Mouse (Mus musculus) cerebellum, adult 2 months (tissue): Measurements from ENCODE around the gene Vstm2l. TPM values are rescaled to one million over a fixed set of nuclear protein-coding genes. Genes with fewer than 3 reads are reported as not detected.

Experiments
- DNase-seq, 2 experiments: peaks; one replicate each; pipeline ENCODE4 v3.0.0; 2021
- H3K27ac ChIP-seq: fragments of 200-500 bp; 2 replicates; pipeline ENCODE4 v1.5.1; 2012; ENCODE audit warnings: low read length, control low read depth, inconsistent platforms; ENCODE audit not compliant: insufficient read depth
- H3K27me3 ChIP-seq: fragments of 200-500 bp; 2 replicates; pipeline ENCODE4 v1.6.1; 2012; ENCODE audit warnings: inconsistent platforms, mild to moderate bottlenecking, low read length, moderate library complexity; ENCODE audit not compliant: control insufficient read depth, insufficient read depth
- H3K4me1 ChIP-seq: fragments of 200-500 bp; 2 replicates; pipeline ENCODE4 v1.6.1; 2011; ENCODE audit warnings: low read length; ENCODE audit not compliant: control insufficient read depth, insufficient read depth
- H3K4me3 ChIP-seq: fragments of 200-500 bp; replicated peaks from 2 replicates; pipeline ENCODE3; 2011; ENCODE audit warnings: mild to moderate bottlenecking, low read depth, low read length, control low read depth; ENCODE audit not compliant: insufficient read depth
- CTCF ChIP-seq: fragments of 200-500 bp; IDR thresholded peaks from 2 replicates; pipeline ENCODE4 v1.5.1; 2011; ENCODE audit warnings: low read depth, mild to moderate bottlenecking, control low read depth, low read length, moderate library complexity, borderline replicate concordance; ENCODE audit not compliant: insufficient read depth
- POLR2A ChIP-seq: fragments of 200-500 bp; IDR thresholded peaks from 2 replicates; pipeline ENCODE4 v1.6.1; 2011; ENCODE audit warnings: low read length, control low read depth, borderline replicate concordance; ENCODE audit not compliant: insufficient read depth
- WGBS: fragments of 180-500 bp; shearing (Covaris S2); methylation state at CpG from one replicate; pipeline ENCODE4 v1.1.7; 2018; 5-methylcytosine and 5-hydroxymethylcytosine counted together
- polyA plus RNA-seq: library from polyadenylated mRNA; depleted of rRNA; stranded (reverse); fragments of >200 nt; gene quantifications from 2 replicates; pipeline ENCODE4 v1.2.3, GENCODE M21; 2012; rRNA removed

Vstm2l gene
- 46.0 and 50.0 TPM in 2 replicates for polyA plus RNA-seq

- WGBS: 1% methylated on average over 60 of the region's 62 CpGs
- Histone ChIP-seq H3K4me1 (no peaks in the 10 kb centered on the region), H3K4me3 (peak within 1 kb of the TSS; percentile 50), H3K27ac (no peak within 1 kb of the TSS), H3K27me3 (no peaks in the 10 kb centered on the region)
- TF ChIP-seq CTCF: no peak
- TF ChIP-seq POLR2A: no peak
- peak; percentile 52 to 59 for DNase-seq
Observed at GRCm38 (mm10) chr2:157914105-157914764, at the start of gene Vstm2l. TSS of gene Vstm2l (plus strand) at chr2:157914653.

- Histone ChIP-seq H3K27ac (no peak overlapping the region), H3K4me3 (no peak overlapping the region), H3K27me3 (no peaks in the 10 kb centered on the region), H3K4me1 (no peaks in the 10 kb centered on the region)
- WGBS: 97% methylated on average over 3 of the region's 3 CpGs
- DNase-seq: no peak
- TF ChIP-seq CTCF (no peak), POLR2A (no peak)
Observed at GRCm38 (mm10) chr2:157867126-157867525, 47.3 kb upstream of the Vstm2l start.

- TF ChIP-seq POLR2A: no peak
- DNase-seq: peak in 1 of 2 experiments; percentile 45
- Histone ChIP-seq H3K27ac (no peak overlapping the region), H3K27me3 (no peaks in the 10 kb centered on the region), H3K4me1 (peaks cover 6% of the 10 kb centered on the region), H3K4me3 (no peak overlapping the region)
- WGBS: 61% methylated on average over 6 of the region's 6 CpGs
Observed at GRCm38 (mm10) chr2:157870247-157870646, 44.2 kb upstream of the Vstm2l start.

GRCm38 (mm10) chr2:157873223-157873622, 41.2 kb upstream of the Vstm2l start:
- WGBS: 21% methylated on average over 6 of the region's 6 CpGs
- Histone ChIP-seq H3K4me3 (no peak overlapping the region), H3K27ac (no peak overlapping the region), H3K4me1 (peaks cover 6% of the 10 kb centered on the region), H3K27me3 (no peaks in the 10 kb centered on the region)
- TF ChIP-seq CTCF: no peak
- no peak for TF ChIP-seq POLR2A
- DNase-seq: peak in 1 of 2 experiments; percentile 49

- H3K4me3 ChIP-seq: no peak overlapping the region
- peak in 1 of 2 experiments; percentile 28 for DNase-seq
- WGBS: 34% methylated on average over 1 of the region's 1 CpGs
- no peaks in the 10 kb centered on the region for H3K27me3 ChIP-seq
- H3K4me1 ChIP-seq: peaks cover 6% of the 10 kb centered on the region
- no peak for TF ChIP-seq POLR2A
- TF ChIP-seq CTCF: no peak
- no peak overlapping the region for H3K27ac ChIP-seq
Observed at GRCm38 (mm10) chr2:157873691-157874090, 40.8 kb upstream of the Vstm2l start.

- Histone ChIP-seq H3K27ac (no peak overlapping the region), H3K27me3 (no peaks in the 10 kb centered on the region), H3K4me1 (peaks cover 6% of the 10 kb centered on the region), H3K4me3 (no peak overlapping the region)
- 89% methylated on average over 8 of the region's 8 CpGs for WGBS
- no peak for DNase-seq
- TF ChIP-seq CTCF (no peak), POLR2A (no peak)
Observed at GRCm38 (mm10) chr2:157875111-157875510, 39.3 kb upstream of the Vstm2l start.

GRCm38 (mm10) chr2:157877394-157877793, 37.1 kb upstream of the Vstm2l start:
- H3K27ac ChIP-seq: no peak overlapping the region
- DNase-seq: no peak
- H3K27me3 ChIP-seq: no peaks in the 10 kb centered on the region
- WGBS: 93% methylated on average over 3 of the region's 3 CpGs
- H3K4me1 ChIP-seq: peaks cover 6% of the 10 kb centered on the region
- no peak overlapping the region for H3K4me3 ChIP-seq
- TF ChIP-seq CTCF (no peak), POLR2A (no peak)

GRCm38 (mm10) chr2:157877967-157878366, 36.5 kb upstream of the Vstm2l start:
- TF ChIP-seq CTCF (no peak), POLR2A (no peak)

More at GRCm38 (mm10) chr2:157877967-157878366, 36.5 kb upstream of the Vstm2l start:
- DNase-seq: no peak
- Histone ChIP-seq H3K4me1 (peaks cover 4% of the 10 kb centered on the region), H3K27me3 (no peaks in the 10 kb centered on the region), H3K27ac (no peak overlapping the region), H3K4me3 (no peak overlapping the region)
- 62% methylated on average over 5 of the region's 5 CpGs for WGBS
